Mouse (Mus musculus) B cell, adult 62 days (primary cell): ENCODE measurements around the gene Sowaha. TPM values are rescaled to one million over a fixed set of nuclear protein-coding genes. Genes with fewer than 3 reads are reported as not detected.

ENCODE experiments used
- total RNA-seq: library from RNA; stranded (reverse); gene quantifications from 4 replicates; pipeline ENCODE4 v1.2.4, GENCODE M21; 2023

The Sowaha gene
- total RNA-seq, result not detected in 4 replicates

GRCm38 (mm10) chr11:53479783-53480301 lies at the start of gene Sowaha, which contains the start of gene Gm9945:
Gene Sowaha, minus strand, starts transcription at chr11:53480274.
Gene Gm9945, plus strand, starts transcription at chr11:53480166.

GRCm38 (mm10) chr11:53519207-53520121 lies 39.4 kb upstream of the Sowaha start, which contains the start of gene Sept8:
Gene Sept8, plus strand, starts transcription at chr11:53519257.

GRCm38 (mm10) chr11:53469968-53470695 lies 9.9 kb downstream of the Sowaha start, which contains the start of gene Gm9837:
Gene Gm9837, minus strand, starts transcription at chr11:53470479.

GRCm38 (mm10) chr11:53456474-53457371 lies 23.4 kb downstream of the Sowaha start, which contains the start of the genes Gm10447 and Shroom1:
Gene Gm10447, minus strand, starts transcription at chr11:53457110.
Gene Shroom1, plus strand, starts transcription at chr11:53457205.

GRCm38 (mm10) chr11:53430670-53431346 lies 49.3 kb downstream of the Sowaha start, which contains the start of the genes Uqcrq and Gdf9:
Gene Uqcrq, minus strand, starts transcription at chr11:53430831.
Gene Gdf9, plus strand, starts transcription at chr11:53431023.

Other genes starting within 250 kb of the Sowaha start
- gene Hspa4, start 179.8 kb downstream of the Sowaha start, total RNA-seq, result 105 to 113 TPM (median 108 TPM) in 4 replicates
- gene Zcchc10, start 155.6 kb downstream of the Sowaha start, total RNA-seq, result 13.5 to 22.1 TPM (median 15.8 TPM) in 4 replicates
- gene Aff4, start 129.4 kb downstream of the Sowaha start, total RNA-seq, result 351 to 373 TPM (median 364 TPM) in 4 replicates
- not detected in 4 replicates for gene Leap2, start 57.1 kb downstream of the Sowaha start, total RNA-seq
- gene Uqcrq, start 49.4 kb downstream of the Sowaha start, total RNA-seq, result 128 to 162 TPM (median 136 TPM) in 4 replicates
- gene Gdf9, start 49.3 kb downstream of the Sowaha start, total RNA-seq, result 0.72 to 2.6 TPM (median 2.3 TPM) in 3 of 4 replicates, not detected in the other
- gene Gm10447, start 23.2 kb downstream of the Sowaha start, total RNA-seq, result not detected in 4 replicates
- gene Shroom1, start 23.1 kb downstream of the Sowaha start, total RNA-seq, result not detected in 4 replicates
- gene Gm9837, start 9.8 kb downstream of the Sowaha start, total RNA-seq, result not detected in 4 replicates
- gene Gm9945, start 108 bp downstream of the Sowaha start, total RNA-seq, result not detected in 4 replicates
- 0.25 to 0.48 TPM in 2 of 4 replicates, not detected in the others for gene Sept8, start 39.0 kb upstream of the Sowaha start, total RNA-seq
- 4.8 to 8.2 TPM (median 7.1 TPM) in 4 replicates for gene Kif3a, start 87.1 kb upstream of the Sowaha start, total RNA-seq
- not detected in 4 replicates for gene Il4, start 138.4 kb upstream of the Sowaha start, total RNA-seq
- gene Il13, start 154.4 kb upstream of the Sowaha start, total RNA-seq, result 0.48 TPM in 1 of 4 replicates, not detected in the others
- 24.9 to 32.5 TPM (median 27.9 TPM) in 4 replicates for gene Rad50, start 227.0 kb upstream of the Sowaha start, total RNA-seq
- gene Il5, start 240.5 kb upstream of the Sowaha start, total RNA-seq, result not detected in 4 replicates